Mouse (Mus musculus): ENCODE measurements around the gene Plekhm1. TPM values are rescaled to one million over a fixed set of nuclear protein-coding genes. Genes with fewer than 3 reads are reported as not detected.
"Not testable (repeated sequence)": the region's sequence is repeated elsewhere in the genome, so short reads cannot be mapped to it uniquely, and the experiment has no call there.

Gene Plekhm1
- polyA plus RNA-seq, 1 experiment = 8.3 TPM

GRCm38 (mm10) chr11:103411301-103411700 is 1.2 kb downstream of the Plekhm1 start:
- TF ChIP-seq POLR2A (IDR thresholded peaks at IDR 0.05; ENCODE audit: low read depth, low read length) (no peak), CTCF (IDR thresholded peaks at IDR 0.05; ENCODE audit: borderline replicate concordance, insufficient read depth, low read length) (no peak)
- Histone ChIP-seq H3K27ac (ENCODE audit: insufficient read depth, low read length) (no peak overlapping the region; the same call in 1 of the 2 replicates), H3K4me3 (ENCODE audit: insufficient read depth, low read length) (no peak overlapping the region; the same call in 1 of the 2 replicates), H3K4me1 (ENCODE audit: control insufficient read depth, insufficient read depth, low read length) (peaks cover 2% of the 10 kb centered on the region; the same call in 1 of the 2 replicates)

DNA sequence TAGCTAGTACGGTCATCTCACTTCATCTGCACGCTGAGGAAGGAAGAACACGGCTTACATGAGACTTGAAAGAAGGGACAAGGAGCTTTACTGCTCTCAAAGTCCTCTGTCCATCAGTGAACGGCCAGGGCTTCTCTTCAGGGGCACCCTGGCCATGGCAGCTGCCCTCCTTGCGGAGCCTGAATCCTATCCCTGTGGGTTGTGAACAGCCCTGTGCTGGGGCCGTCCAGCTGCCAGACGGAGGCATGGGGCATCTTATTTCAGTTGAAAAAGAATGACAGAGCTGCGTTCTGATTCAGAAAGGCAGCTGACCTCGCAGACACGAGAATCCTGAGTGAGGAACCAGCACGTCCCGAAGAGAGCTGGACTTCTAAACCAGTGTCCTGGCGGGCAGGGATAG is 3.6 kb downstream of the Plekhm1 start:
- H3K4me1 ChIP-seq (ENCODE audit: control insufficient read depth, insufficient read depth, low read length) = peaks cover 2% of the 10 kb centered on the region; the same call in 1 of the 2 replicates
- H3K27ac ChIP-seq (ENCODE audit: insufficient read depth, low read length) = no peak overlapping the region
- no peak overlapping the region for H3K4me3 ChIP-seq (ENCODE audit: insufficient read depth, low read length)
- TF ChIP-seq POLR2A (IDR thresholded peaks at IDR 0.05; ENCODE audit: low read depth, low read length) (no peak), CTCF (IDR thresholded peaks at IDR 0.05; ENCODE audit: borderline replicate concordance, insufficient read depth, low read length) (no peak)

DNA sequence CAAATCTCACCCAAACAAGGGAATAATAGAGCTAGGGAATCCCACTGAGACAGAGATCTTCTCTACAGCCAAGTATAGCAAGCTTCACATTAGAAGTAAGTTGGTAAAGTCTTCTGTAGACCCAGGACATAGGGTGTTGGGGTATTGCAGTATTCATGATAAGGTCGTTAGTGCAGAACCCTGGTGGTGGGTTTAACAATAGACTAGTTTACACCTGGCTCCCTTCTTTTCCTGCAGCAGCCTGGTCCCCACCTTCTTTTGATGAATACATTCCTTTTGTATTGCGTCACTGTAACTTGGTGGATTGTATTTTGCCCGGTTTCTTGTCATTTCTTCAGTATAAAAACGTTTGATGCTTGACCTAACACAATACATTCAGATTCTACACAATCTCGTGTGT is 5.4 kb downstream of the Plekhm1 start:
- H3K27ac ChIP-seq (ENCODE audit: insufficient read depth, low read length); H3K4me1 ChIP-seq (ENCODE audit: control insufficient read depth, insufficient read depth, low read length); H3K4me3 ChIP-seq (ENCODE audit: insufficient read depth, low read length): not testable (repeated sequence)

DNA sequence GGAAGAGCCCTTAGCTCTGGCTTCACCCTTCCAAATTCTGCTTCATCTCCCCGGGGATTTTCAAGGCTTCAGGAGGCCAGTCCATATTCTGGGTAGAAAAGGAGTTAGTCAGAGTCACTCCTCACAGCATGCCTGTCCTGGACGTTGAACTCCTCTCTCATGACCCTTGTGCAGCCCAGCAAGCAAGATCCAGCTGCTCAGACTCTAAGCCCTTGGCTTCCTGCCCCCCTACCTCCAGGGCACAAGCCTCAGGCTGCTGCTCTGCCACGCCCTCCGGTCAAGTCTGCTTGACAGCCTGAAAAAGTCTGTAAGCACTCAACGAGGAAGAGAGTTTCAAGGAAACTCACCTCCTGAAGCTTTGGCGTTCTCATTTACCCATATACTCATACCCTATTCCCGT is 5.9 kb downstream of the Plekhm1 start:
- H3K4me3 ChIP-seq (ENCODE audit: insufficient read depth, low read length) = no peak overlapping the region
- peaks cover 2% of the 10 kb centered on the region; the same call in 1 of the 2 replicates for H3K4me1 ChIP-seq (ENCODE audit: control insufficient read depth, insufficient read depth, low read length)
- no peak overlapping the region for H3K27ac ChIP-seq (ENCODE audit: insufficient read depth, low read length)
- no peak for TF ChIP-seq POLR2A (IDR thresholded peaks at IDR 0.05; ENCODE audit: low read depth, low read length)
- no peak for TF ChIP-seq CTCF (IDR thresholded peaks at IDR 0.05; ENCODE audit: borderline replicate concordance, insufficient read depth, low read length)

- H3K4me3 ChIP-seq (ENCODE audit: insufficient read depth, low read length) = no peak overlapping the region
- no peak for TF ChIP-seq POLR2A (IDR thresholded peaks at IDR 0.05; ENCODE audit: low read depth, low read length)
- TF ChIP-seq CTCF (IDR thresholded peaks at IDR 0.05; ENCODE audit: borderline replicate concordance, insufficient read depth, low read length) = no peak
These were observed 6.7 kb downstream of the Plekhm1 start for GRCm38 (mm10) chr11:103405814-103406213.

GRCm38 (mm10) chr11:103404618-103405017 is 7.9 kb downstream of the Plekhm1 start:
- Histone ChIP-seq H3K4me3 (ENCODE audit: insufficient read depth, low read length) (no peak overlapping the region), H3K27ac (ENCODE audit: insufficient read depth, low read length) (no peak overlapping the region), H3K4me1 (ENCODE audit: control insufficient read depth, insufficient read depth, low read length) (0 out of 2 replicates have a peak, but pooled peaks cover 4% of the 10 kb centered on the region)
- TF ChIP-seq POLR2A (IDR thresholded peaks at IDR 0.05; ENCODE audit: low read depth, low read length) (no peak), CTCF (IDR thresholded peaks at IDR 0.05; ENCODE audit: borderline replicate concordance, insufficient read depth, low read length) (no peak)

More at GRCm38 (mm10) chr11:103405814-103406213, 6.7 kb downstream of the Plekhm1 start:
- no peaks in the 10 kb centered on the region; the same call in 1 of the 2 replicates for H3K4me1 ChIP-seq (ENCODE audit: control insufficient read depth, insufficient read depth, low read length)
- no peak overlapping the region for H3K27ac ChIP-seq (ENCODE audit: insufficient read depth, low read length)

DNA sequence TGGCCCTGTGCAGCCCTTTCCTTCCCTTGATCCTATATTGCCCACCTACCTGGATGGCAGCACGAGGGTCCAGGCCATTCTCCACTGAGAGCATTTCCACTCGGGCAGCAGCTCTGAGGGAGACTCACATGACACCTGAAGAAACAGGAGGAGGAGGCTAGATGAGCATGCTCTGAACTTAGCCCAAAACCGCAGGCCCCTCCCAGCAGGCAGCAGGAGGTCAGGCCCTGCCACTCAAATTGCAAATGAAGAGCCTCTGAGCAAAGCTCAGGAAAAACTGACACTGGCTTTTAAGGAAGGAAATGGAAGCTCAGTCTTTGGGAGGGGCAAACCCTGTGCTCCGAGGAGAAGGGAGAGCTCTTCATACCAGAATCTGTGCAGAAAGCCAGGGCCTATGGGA is 8.7 kb downstream of the Plekhm1 start:
- Histone ChIP-seq H3K4me3 (ENCODE audit: insufficient read depth, low read length) (no peak overlapping the region), H3K4me1 (ENCODE audit: control insufficient read depth, insufficient read depth, low read length) (0 out of 2 replicates have a peak, but pooled peaks cover 4% of the 10 kb centered on the region), H3K27ac (ENCODE audit: insufficient read depth, low read length) (no peak overlapping the region)
- TF ChIP-seq POLR2A (IDR thresholded peaks at IDR 0.05; ENCODE audit: low read depth, low read length) (no peak), CTCF (IDR thresholded peaks at IDR 0.05; ENCODE audit: borderline replicate concordance, insufficient read depth, low read length) (no peak)

DNA sequence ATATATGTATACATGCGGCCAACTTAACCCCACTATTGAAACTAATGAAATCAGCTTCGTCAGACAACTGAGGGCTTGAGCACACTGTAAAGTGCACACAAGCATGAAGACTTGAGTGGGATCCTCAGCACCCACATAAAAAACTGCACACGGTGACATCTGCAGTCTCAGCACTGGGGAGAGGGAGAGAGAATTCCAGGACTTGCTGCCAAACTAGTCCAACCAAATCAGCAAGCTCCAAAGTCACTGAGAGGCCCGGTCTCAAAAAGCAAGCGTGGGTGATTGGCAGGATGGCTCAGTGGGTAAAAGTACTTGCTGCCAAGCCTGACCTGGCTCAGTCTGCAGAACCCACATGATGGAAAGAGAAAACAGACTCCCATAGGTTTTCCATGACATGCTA is 9.7 kb downstream of the Plekhm1 start:
- Histone ChIP-seq H3K4me3 (ENCODE audit: insufficient read depth, low read length) (no peak overlapping the region), H3K27ac (ENCODE audit: insufficient read depth, low read length) (no peak overlapping the region), H3K4me1 (ENCODE audit: control insufficient read depth, insufficient read depth, low read length) (0 out of 2 replicates have a peak, but pooled peaks cover 4% of the 10 kb centered on the region)
- no peak for TF ChIP-seq POLR2A (IDR thresholded peaks at IDR 0.05; ENCODE audit: low read depth, low read length)
- TF ChIP-seq CTCF (IDR thresholded peaks at IDR 0.05; ENCODE audit: borderline replicate concordance, insufficient read depth, low read length) = no peak

DNA sequence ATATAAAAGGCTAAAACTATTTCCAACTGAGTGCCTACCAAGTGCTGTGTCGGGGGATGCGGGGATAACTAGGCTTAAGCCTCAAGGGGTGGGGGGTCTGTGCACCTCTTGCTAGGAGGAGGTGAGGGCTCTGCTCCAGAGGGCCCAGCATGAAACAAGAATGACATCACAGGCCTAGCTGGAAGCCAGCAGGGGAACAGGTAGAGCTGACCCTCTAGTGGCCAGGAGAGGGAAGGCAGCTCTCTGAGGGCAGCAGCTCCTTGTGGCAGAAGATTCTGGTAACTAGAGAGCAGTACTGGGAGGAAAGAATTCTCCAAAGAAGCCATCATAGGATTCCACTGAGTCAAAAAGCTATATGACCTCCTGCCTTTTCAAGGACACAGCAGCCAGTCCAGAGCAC is 10.3 kb downstream of the Plekhm1 start:
- Histone ChIP-seq H3K4me3 (ENCODE audit: insufficient read depth, low read length) (no peak overlapping the region), H3K27ac (ENCODE audit: insufficient read depth, low read length) (no peak overlapping the region), H3K4me1 (ENCODE audit: control insufficient read depth, insufficient read depth, low read length) (0 out of 2 replicates have a peak, but pooled peaks cover 4% of the 10 kb centered on the region)
- TF ChIP-seq POLR2A (IDR thresholded peaks at IDR 0.05; ENCODE audit: low read depth, low read length) = no peak
- peak; percentile 73 for TF ChIP-seq CTCF (IDR thresholded peaks at IDR 0.05; ENCODE audit: borderline replicate concordance, insufficient read depth, low read length)

DNA sequence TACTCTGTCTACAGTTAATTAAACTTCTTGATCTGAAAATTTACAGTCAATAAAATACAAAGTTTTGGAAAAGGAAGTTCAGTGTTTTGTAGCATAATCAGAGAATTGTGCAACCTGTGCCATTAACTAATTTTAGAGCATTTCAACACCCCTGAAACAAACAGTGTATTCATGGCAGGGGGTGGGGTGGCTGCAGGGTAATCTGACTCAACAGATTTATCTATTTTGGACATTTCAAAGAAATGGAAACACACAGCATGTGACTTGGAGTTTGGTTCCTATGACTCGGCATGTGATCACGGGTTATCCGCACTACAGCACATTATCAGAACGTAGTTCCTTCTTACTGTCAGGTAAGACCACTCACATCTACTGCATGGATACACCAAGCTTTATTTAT is 12.5 kb downstream of the Plekhm1 start:
- no peak overlapping the region for H3K4me3 ChIP-seq (ENCODE audit: insufficient read depth, low read length)
- no peak overlapping the region for H3K27ac ChIP-seq (ENCODE audit: insufficient read depth, low read length)
- no peak for TF ChIP-seq POLR2A (IDR thresholded peaks at IDR 0.05; ENCODE audit: low read depth, low read length)
- TF ChIP-seq CTCF (IDR thresholded peaks at IDR 0.05; ENCODE audit: borderline replicate concordance, insufficient read depth, low read length) = no peak
- H3K4me1 ChIP-seq (ENCODE audit: control insufficient read depth, insufficient read depth, low read length) = peaks cover 7% of the 10 kb centered on the region; the same call in 1 of the 2 replicates

DNA sequence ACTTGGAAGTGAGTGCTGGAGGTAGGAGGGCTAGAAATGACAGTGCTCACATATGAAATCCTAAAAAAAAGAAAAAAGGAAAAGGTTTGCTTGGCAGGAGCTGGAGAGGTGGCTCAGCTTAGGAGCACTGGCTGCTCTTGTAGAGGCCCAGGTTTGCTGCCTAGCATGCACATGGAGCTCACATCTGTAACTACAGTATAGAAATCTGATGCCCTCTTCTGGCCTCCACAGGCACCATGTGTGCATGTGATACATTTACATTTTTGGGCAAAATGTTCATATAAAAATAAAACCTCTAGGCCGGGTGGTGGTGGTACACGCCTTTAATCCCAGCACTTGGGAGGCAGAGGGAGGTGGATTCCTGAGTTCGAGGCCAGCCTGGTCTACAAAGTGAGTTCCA is 13.4 kb downstream of the Plekhm1 start:
- H3K27ac ChIP-seq (ENCODE audit: insufficient read depth, low read length) = no peak overlapping the region
- peaks cover 7% of the 10 kb centered on the region; the same call in 1 of the 2 replicates for H3K4me1 ChIP-seq (ENCODE audit: control insufficient read depth, insufficient read depth, low read length)
- TF ChIP-seq CTCF (IDR thresholded peaks at IDR 0.05; ENCODE audit: borderline replicate concordance, insufficient read depth, low read length) = no peak
- TF ChIP-seq POLR2A (IDR thresholded peaks at IDR 0.05; ENCODE audit: low read depth, low read length) = no peak
- H3K4me3 ChIP-seq (ENCODE audit: insufficient read depth, low read length) = no peak overlapping the region

Data from embryonic fibroblast, embryonic 13.5 days (primary cell).